Mouse (Mus musculus) frontal cortex, postnatal 10 days (tissue): ENCODE measurements around the gene Sorcs2.

ENCODE experiments used
- DNase-seq, 2 experiments: peaks; one replicate each; pipeline ENCODE4 v3.0.0; 2022; ENCODE audit warnings: low spot score in 2 of 2, mixed read lengths in 1 of 2

Sorcs2 gene

GRCm38 (mm10) chr5:36178785-36179184 lies 219.2 kb downstream of the Sorcs2 start:
- no peak for DNase-seq

GRCm38 (mm10) chr5:36178215-36178614 lies 219.7 kb downstream of the Sorcs2 start:
- DNase-seq, result no peak

- DNase-seq, result no peak
Measured at GRCm38 (mm10) chr5:36176873-36177272, 221.1 kb downstream of the Sorcs2 start.

GRCm38 (mm10) chr5:36176409-36176808 lies 221.5 kb downstream of the Sorcs2 start:
- DNase-seq, result no peak

- no peak for DNase-seq
Measured at GRCm38 (mm10) chr5:36174569-36175115, 223.3 kb downstream of the Sorcs2 start.

GRCm38 (mm10) chr5:36168963-36169650 lies 228.8 kb downstream of the Sorcs2 start:
- DNase-seq, result peak in 1 of 2 experiments; percentile 22

- no peak for DNase-seq
Measured at GRCm38 (mm10) chr5:36166346-36167013, 231.5 kb downstream of the Sorcs2 start.

GRCm38 (mm10) chr5:36165424-36166302 lies 232.3 kb downstream of the Sorcs2 start:
- no peak for DNase-seq

GRCm38 (mm10) chr5:36154879-36155485 lies 243.0 kb downstream of the Sorcs2 start:
- no peak for DNase-seq

GRCm38 (mm10) chr5:36153261-36153660 lies 244.7 kb downstream of the Sorcs2 start:
- DNase-seq, result no peak

GRCm38 (mm10) chr5:36151086-36151485 lies 246.9 kb downstream of the Sorcs2 start:
- no peak for DNase-seq

- no peak for DNase-seq
Measured at GRCm38 (mm10) chr5:36149098-36149497, 248.8 kb downstream of the Sorcs2 start.

- no peak for DNase-seq
Measured at GRCm38 (mm10) chr5:36146589-36146988, 251.3 kb downstream of the Sorcs2 start.

- no peak for DNase-seq
Measured at GRCm38 (mm10) chr5:36144560-36144959, 253.4 kb downstream of the Sorcs2 start.

GRCm38 (mm10) chr5:36141676-36142255 lies 256.2 kb downstream of the Sorcs2 start:
- DNase-seq, result no peak

- DNase-seq, result no peak
Measured at GRCm38 (mm10) chr5:36141112-36141511, 256.8 kb downstream of the Sorcs2 start.

GRCm38 (mm10) chr5:36139766-36140165 lies 258.2 kb downstream of the Sorcs2 start:
- DNase-seq, result no peak

- no peak for DNase-seq
Measured at GRCm38 (mm10) chr5:36135874-36136542, 261.9 kb downstream of the Sorcs2 start.

GRCm38 (mm10) chr5:36134302-36134701 lies 263.6 kb downstream of the Sorcs2 start:
- no peak for DNase-seq

- DNase-seq, result no peak
Measured at GRCm38 (mm10) chr5:36133893-36134292, 264.0 kb downstream of the Sorcs2 start.
